Mouse (Mus musculus): Measurements from ENCODE around the gene Gadd45b. TPM values are rescaled to one million over a fixed set of nuclear protein-coding genes. Genes with fewer than 3 reads are reported as not detected.

The Gadd45b gene
- polyA plus RNA-seq, 1 experiment from 2014 or later: 6.2 TPM

- Histone ChIP-seq H3K9me3 (replicated peaks; ENCODE audit: control insufficient read depth, low read length) (no peaks in the 10 kb centered on the region), H3K36me3 (ENCODE audit: control insufficient read depth, insufficient read depth, low read length) (peaks cover 33% of the 10 kb centered on the region), H3K27ac (ENCODE audit: low read depth, low read length) (no peak overlapping the region), H3K4me1 (ENCODE audit: control insufficient read depth, insufficient read depth, low read length) (peaks cover 7% of the 10 kb centered on the region), H3K27me3 (replicated peaks; ENCODE audit: control insufficient read depth, insufficient read depth, low read length) (no peaks in the 10 kb centered on the region), H3K4me2 (ENCODE audit: low read length) (no peak overlapping the region), H3K9ac (ENCODE audit: low read length) (0 out of 2 replicates have a peak overlapping the region, but pooled peaks have one; percentile 14), H3K4me3 (ENCODE audit: low read depth, low read length) (no peak overlapping the region)
- DNase-seq (ENCODE audit: low spot score) (peak; percentile 4), ATAC-seq (no peak)
- 36% methylated on average over 41 of the region's 41 CpGs for WGBS
Observed at GRCm38 (mm10) chr10:80897861-80898510, 31.9 kb upstream of the Gadd45b start.

GRCm38 (mm10) chr10:80899074-80899473 is 30.8 kb upstream of the Gadd45b start:
- H3K36me3 ChIP-seq (ENCODE audit: control insufficient read depth, insufficient read depth, low read length): peaks cover 44% of the 10 kb centered on the region
- no peak overlapping the region for H3K27ac ChIP-seq (ENCODE audit: low read depth, low read length)
- no peak overlapping the region for H3K4me2 ChIP-seq (ENCODE audit: low read length)
- H3K9ac ChIP-seq (ENCODE audit: low read length): peak overlapping the region; percentile 82; the same call in 1 of the 2 replicates
- ATAC-seq (no peak), DNase-seq (ENCODE audit: low spot score) (no peak)
- H3K4me3 ChIP-seq (ENCODE audit: low read depth, low read length): 0 out of 2 replicates have a peak overlapping the region, but pooled peaks have one; percentile 92
- no peaks in the 10 kb centered on the region for H3K27me3 ChIP-seq (replicated peaks; ENCODE audit: control insufficient read depth, insufficient read depth, low read length)
- 92% methylated on average over 8 of the region's 8 CpGs for WGBS
- peaks cover 7% of the 10 kb centered on the region for H3K4me1 ChIP-seq (ENCODE audit: control insufficient read depth, insufficient read depth, low read length)
- H3K9me3 ChIP-seq (replicated peaks; ENCODE audit: control insufficient read depth, low read length): no peaks in the 10 kb centered on the region

GRCm38 (mm10) chr10:80899591-80900317 is 30.1 kb upstream of the Gadd45b start:
- no peaks in the 10 kb centered on the region for H3K27me3 ChIP-seq (replicated peaks; ENCODE audit: control insufficient read depth, insufficient read depth, low read length)
- H3K4me3 ChIP-seq (ENCODE audit: low read depth, low read length): peak overlapping the region; percentile 92
- peak overlapping the region; percentile 21; the same call in 1 of the 2 replicates for H3K27ac ChIP-seq (ENCODE audit: low read depth, low read length)
- ATAC-seq (no peak; the same call in 1 of the 2 replicates), DNase-seq (ENCODE audit: low spot score) (no peak)
- no peaks in the 10 kb centered on the region for H3K9me3 ChIP-seq (replicated peaks; ENCODE audit: control insufficient read depth, low read length)
- WGBS: 17% methylated on average over 25 of the region's 25 CpGs
- H3K9ac ChIP-seq (ENCODE audit: low read length): peak overlapping the region; percentile 82
- H3K4me2 ChIP-seq (ENCODE audit: low read length): peak overlapping the region; percentile 96
- peaks cover 7% of the 10 kb centered on the region for H3K4me1 ChIP-seq (ENCODE audit: control insufficient read depth, insufficient read depth, low read length)
- H3K36me3 ChIP-seq (ENCODE audit: control insufficient read depth, insufficient read depth, low read length): peaks cover 51% of the 10 kb centered on the region

GRCm38 (mm10) chr10:80900318-80901247 is 29.3 kb upstream of the Gadd45b start, which contains the start of gene Timm13:
Timm13 (minus strand) TSS chr10:80900969.
- H3K4me1 ChIP-seq (ENCODE audit: control insufficient read depth, insufficient read depth, low read length): peaks cover 7% of the 10 kb centered on the region
- H3K27ac ChIP-seq (ENCODE audit: low read depth, low read length): peak within 1 kb of the TSS; percentile 76
- peak within 1 kb of the TSS; percentile 96 for H3K4me2 ChIP-seq (ENCODE audit: low read length)
- H3K27me3 ChIP-seq (replicated peaks; ENCODE audit: control insufficient read depth, insufficient read depth, low read length): no peaks in the 10 kb centered on the region
- H3K9ac ChIP-seq (ENCODE audit: low read length): peak within 1 kb of the TSS; percentile 82
- H3K4me3 ChIP-seq (ENCODE audit: low read depth, low read length): peak within 1 kb of the TSS; percentile 92
- DNase-seq (ENCODE audit: low spot score) (peak; percentile 100), ATAC-seq (peak; percentile 95)
- no peaks in the 10 kb centered on the region for H3K9me3 ChIP-seq (replicated peaks; ENCODE audit: control insufficient read depth, low read length)
- under 1% methylated on average over 72 of the region's 72 CpGs for WGBS
- peaks cover 59% of the 10 kb centered on the region for H3K36me3 ChIP-seq (ENCODE audit: control insufficient read depth, insufficient read depth, low read length)

- peak overlapping the region; percentile 39; the same call in 1 of the 2 replicates for H3K4me2 ChIP-seq (ENCODE audit: low read length)
- 88% methylated on average over 19 of the region's 19 CpGs for WGBS
- H3K9me3 ChIP-seq (replicated peaks; ENCODE audit: control insufficient read depth, low read length): no peaks in the 10 kb centered on the region
- H3K27me3 ChIP-seq (replicated peaks; ENCODE audit: control insufficient read depth, insufficient read depth, low read length): no peaks in the 10 kb centered on the region
- ATAC-seq (no peak), DNase-seq (ENCODE audit: low spot score) (peak; percentile 9)
- peaks cover 67% of the 10 kb centered on the region for H3K36me3 ChIP-seq (ENCODE audit: control insufficient read depth, insufficient read depth, low read length)
- peaks cover 7% of the 10 kb centered on the region for H3K4me1 ChIP-seq (ENCODE audit: control insufficient read depth, insufficient read depth, low read length)
- no peak overlapping the region; the same call in 1 of the 2 replicates for H3K27ac ChIP-seq (ENCODE audit: low read depth, low read length)
- H3K4me3 ChIP-seq (ENCODE audit: low read depth, low read length): no peak overlapping the region
- peak overlapping the region; percentile 30; the same call in 1 of the 2 replicates for H3K9ac ChIP-seq (ENCODE audit: low read length)
Observed at GRCm38 (mm10) chr10:80901409-80902272, 28.2 kb upstream of the Gadd45b start.

- H3K4me3 ChIP-seq (ENCODE audit: low read depth, low read length): no peak overlapping the region
- WGBS: 92% methylated on average over 9 of the region's 9 CpGs
- no peak overlapping the region for H3K9ac ChIP-seq (ENCODE audit: low read length)
- peaks cover 72% of the 10 kb centered on the region for H3K36me3 ChIP-seq (ENCODE audit: control insufficient read depth, insufficient read depth, low read length)
- H3K27ac ChIP-seq (ENCODE audit: low read depth, low read length): no peak overlapping the region
- no peak for DNase-seq (ENCODE audit: low spot score)
- H3K4me2 ChIP-seq (ENCODE audit: low read length): no peak overlapping the region
- no peak for ATAC-seq
- H3K27me3 ChIP-seq (replicated peaks; ENCODE audit: control insufficient read depth, insufficient read depth, low read length): no peaks in the 10 kb centered on the region
- H3K9me3 ChIP-seq (replicated peaks; ENCODE audit: control insufficient read depth, low read length): no peaks in the 10 kb centered on the region
- H3K4me1 ChIP-seq (ENCODE audit: control insufficient read depth, insufficient read depth, low read length): peaks cover 7% of the 10 kb centered on the region
Observed at GRCm38 (mm10) chr10:80902273-80902940, 27.5 kb upstream of the Gadd45b start.

- ATAC-seq (no peak), DNase-seq (ENCODE audit: low spot score) (no peak)
- Histone ChIP-seq H3K27ac (ENCODE audit: low read depth, low read length) (no peak overlapping the region), H3K4me1 (ENCODE audit: control insufficient read depth, insufficient read depth, low read length) (peaks cover 7% of the 10 kb centered on the region), H3K9ac (ENCODE audit: low read length) (0 out of 2 replicates have a peak overlapping the region, but pooled peaks have one; percentile 8), H3K36me3 (ENCODE audit: control insufficient read depth, insufficient read depth, low read length) (peaks cover 74% of the 10 kb centered on the region), H3K4me3 (ENCODE audit: low read depth, low read length) (no peak overlapping the region), H3K4me2 (ENCODE audit: low read length) (no peak overlapping the region), H3K27me3 (replicated peaks; ENCODE audit: control insufficient read depth, insufficient read depth, low read length) (no peaks in the 10 kb centered on the region), H3K9me3 (replicated peaks; ENCODE audit: control insufficient read depth, low read length) (no peaks in the 10 kb centered on the region)
- WGBS: 95% methylated on average over 10 of the region's 10 CpGs
Observed at GRCm38 (mm10) chr10:80903282-80903681, 26.6 kb upstream of the Gadd45b start.

Data from forebrain, embryonic 14.5 days (tissue).